Mouse (Mus musculus) urinary bladder, adult 2 months (tissue): ENCODE measurements around the gene Clip2. TPM values are rescaled to one million over a fixed set of nuclear protein-coding genes. Genes with fewer than 3 reads are reported as not detected.
A peak's percentile ranks its signal among the peaks of the same experiment; 100 is the strongest.

ENCODE experiments used
- DNase-seq: peaks from one replicate; pipeline ENCODE4 v3.0.0; 2022; ENCODE audit warnings: low spot score
- polyA plus RNA-seq: library from polyadenylated mRNA; depleted of rRNA; stranded (reverse); fragments of >200 nt; gene quantifications from 2 replicates; pipeline ENCODE4 v1.2.3, GENCODE M21; 2012; rRNA removed

Clip2 gene
- polyA plus RNA-seq: 11.1 and 15.6 TPM in 2 replicates

DNA sequence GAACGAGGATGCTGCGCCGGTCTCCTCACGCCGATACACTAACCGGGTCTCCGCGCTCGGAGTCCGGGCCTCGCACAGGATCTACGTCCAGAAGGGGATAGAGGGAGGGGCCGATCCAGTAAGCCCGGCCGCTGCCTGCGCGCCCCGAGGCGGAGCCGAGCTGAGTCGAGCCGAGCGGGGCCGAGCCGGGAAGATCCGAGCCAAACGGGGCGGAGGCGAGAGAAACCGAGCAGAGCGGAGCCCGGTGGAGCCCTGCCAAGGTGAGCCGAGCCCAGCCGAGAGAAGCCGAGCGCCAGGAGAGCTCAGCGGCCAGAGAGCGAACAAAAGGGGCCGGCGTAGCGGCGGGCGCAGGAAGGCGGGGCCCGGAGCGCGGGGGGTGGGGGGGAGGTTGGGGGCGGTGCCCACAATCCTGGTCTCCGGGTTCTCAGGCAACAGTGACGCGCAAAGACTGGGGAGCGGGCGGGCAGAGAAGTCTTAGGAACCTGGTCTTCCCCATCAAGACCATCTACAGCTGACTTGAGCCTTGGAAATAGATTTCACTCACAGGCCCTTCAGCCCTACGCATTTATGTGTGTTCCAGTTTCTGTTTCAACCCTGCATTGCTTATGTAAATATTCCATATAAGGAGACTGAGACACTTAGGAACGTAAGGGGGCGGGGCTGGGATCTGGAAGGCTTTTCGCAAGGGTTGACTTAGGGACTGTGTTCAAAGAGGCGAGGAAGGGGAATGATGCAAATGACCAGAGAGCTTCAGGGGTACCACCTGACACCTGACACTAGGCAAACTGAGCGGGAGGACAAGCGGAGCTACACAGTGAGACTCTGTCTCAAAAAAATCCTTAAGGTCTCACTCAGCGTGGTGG lies at the start of gene Clip2:
Gene Clip2, minus strand, starts transcription at position 325 of the 863 bp plus-strand sequence.
- DNase-seq: peak; percentile 97

DNA sequence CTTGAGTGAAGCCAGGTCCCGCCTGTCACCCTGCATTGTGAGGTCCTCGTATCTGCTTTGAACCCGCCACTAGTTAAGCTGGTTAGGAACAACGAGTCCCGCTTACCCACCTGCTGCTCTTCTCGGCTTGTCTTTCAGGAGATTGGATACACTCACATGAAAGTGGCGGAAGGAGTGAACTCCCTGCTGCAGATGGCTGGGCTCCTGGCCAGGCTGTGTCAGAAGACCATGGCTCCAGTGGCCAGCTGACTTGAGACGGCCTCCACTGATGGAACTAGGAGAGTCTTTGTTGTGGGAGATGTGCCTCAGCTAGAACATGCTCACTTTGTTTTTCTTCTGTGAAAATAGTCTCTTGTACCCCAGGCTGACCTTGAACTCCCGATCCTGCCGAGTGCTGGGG lies 45.5 kb upstream of the Clip2 start:
- no peak for DNase-seq

DNA sequence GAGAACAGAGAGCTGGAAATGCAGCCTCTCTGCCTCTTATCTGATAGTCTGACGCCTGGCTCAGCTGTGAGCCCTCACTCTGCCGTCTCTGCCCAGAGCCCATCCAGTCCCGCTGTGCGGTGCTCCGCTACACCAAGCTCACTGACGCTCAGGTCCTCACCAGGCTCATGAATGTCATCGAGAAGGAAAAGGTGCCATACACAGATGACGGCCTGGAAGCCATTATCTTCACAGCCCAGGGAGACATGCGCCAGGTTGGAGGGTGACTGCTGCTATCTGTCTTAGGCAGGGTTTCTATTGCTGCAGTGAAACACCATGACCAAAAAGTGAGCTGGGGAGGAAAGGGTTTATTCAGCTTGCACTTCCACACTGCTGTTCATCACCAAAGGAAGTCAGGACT lies 40.9 kb upstream of the Clip2 start:
- no peak for DNase-seq

DNA sequence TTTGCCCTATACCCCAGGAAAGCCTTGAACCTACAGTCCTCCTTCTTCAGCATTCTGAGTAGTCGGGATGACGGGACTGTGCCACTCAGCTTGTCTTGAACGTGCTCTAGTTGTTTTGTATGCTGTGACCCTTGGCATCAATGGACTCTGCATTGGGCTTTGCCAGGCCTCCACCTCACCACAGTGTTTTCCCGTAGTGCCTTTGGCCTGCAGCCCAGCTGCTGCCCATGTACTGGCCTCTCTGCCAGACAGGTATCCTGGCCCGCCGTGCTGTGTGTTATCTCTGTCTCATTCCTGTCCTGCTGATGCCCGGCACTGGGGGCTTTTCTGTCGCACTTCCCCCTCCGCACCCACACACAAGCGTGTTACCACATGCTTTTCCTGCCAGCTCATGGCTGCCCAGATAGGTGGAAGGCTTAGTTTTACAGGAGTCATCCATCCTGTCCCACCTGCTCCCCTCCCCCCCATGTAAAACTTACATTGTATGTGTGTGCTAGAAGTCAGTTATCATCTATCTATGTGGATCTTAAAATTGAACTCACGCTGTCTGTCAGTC lies 39.9 kb upstream of the Clip2 start:
- no peak for DNase-seq

- no peak for DNase-seq
Measured at GRCm38 (mm10) chr5:134589900-134590299, 37.7 kb upstream of the Clip2 start.

DNA sequence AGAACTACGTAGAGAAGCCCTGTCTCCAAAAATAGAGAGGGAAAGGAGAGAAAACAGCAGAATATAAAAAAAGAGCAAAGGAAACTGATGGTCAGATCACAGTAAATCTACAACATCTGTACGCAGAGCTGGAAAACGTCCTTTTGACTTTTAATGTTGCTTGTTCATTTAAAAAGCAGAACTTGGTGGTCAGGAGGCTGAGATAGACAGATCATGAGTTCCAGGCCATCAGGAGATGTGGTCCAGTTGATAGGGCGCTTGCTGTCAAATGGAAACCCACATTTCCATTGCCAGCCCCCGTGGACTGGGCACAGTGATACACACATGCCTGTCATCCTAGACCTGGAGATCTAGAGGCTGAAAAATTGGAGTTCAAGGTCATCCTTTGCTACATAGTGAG lies 32.6 kb upstream of the Clip2 start:
- no peak for DNase-seq

- no peak for DNase-seq
Measured at GRCm38 (mm10) chr5:134583884-134584213, 31.6 kb upstream of the Clip2 start.

GRCm38 (mm10) chr5:134583006-134583883 lies 31.0 kb upstream of the Clip2 start:
- no peak for DNase-seq

DNA sequence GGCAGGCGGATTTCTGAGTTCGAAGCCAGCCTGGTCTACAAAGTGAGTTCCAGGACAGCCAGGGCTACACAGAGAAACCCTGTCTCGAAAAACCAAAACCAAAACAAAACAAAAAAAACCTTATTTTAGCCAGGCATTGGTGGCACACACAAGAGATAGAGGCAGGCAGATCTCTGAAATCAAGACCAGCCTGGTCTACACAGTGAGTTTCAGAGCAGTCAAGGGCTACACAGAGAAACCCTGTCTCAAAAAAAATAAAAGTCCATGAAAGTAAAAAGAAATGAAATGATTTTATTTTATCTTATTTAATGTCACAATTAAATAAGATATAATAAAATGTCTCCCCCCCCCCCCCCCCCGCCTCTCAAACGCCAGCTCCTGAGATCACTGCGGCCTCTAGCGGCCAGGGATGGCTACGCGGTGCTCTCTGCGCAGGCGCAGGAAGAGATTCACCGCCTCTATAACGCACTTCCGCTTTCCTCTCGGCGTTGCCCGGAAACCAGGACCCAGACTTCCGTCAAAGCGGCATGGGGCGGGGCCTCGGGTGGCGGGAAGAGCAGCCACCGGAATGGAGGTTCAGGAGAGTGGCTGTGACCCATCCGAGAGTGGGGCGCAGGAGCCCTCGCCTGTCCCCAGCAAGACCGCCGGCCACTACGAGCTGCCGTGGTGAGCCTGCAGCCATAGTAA lies 30.1 kb upstream of the Clip2 start:
- DNase-seq: peak; percentile 84

- DNase-seq: no peak
Measured at GRCm38 (mm10) chr5:134581146-134581545, 28.9 kb upstream of the Clip2 start, which contains the start of gene Rfc2. Gene Rfc2 (plus strand): TSS chr5:134581366.

DNA sequence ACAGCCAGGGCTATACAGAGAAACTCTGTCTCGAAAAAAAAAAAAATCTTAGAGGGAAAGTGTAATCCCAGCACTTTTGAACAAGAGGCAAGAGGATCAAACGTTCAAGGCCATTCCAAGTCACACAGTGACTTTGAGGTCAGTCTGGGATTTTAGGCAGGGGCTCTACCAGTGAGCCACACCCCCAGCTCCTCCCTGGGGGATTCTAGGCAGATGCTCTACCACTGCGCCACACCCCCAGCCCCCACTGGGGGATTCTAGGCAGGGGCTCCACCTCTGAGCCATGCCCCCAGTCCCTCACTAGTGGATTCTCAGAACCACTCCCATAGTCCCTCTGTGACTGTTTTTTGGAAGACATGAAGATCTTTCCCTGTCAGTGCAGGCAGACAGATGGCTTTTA lies 26.9 kb upstream of the Clip2 start:
- no peak for DNase-seq

DNA sequence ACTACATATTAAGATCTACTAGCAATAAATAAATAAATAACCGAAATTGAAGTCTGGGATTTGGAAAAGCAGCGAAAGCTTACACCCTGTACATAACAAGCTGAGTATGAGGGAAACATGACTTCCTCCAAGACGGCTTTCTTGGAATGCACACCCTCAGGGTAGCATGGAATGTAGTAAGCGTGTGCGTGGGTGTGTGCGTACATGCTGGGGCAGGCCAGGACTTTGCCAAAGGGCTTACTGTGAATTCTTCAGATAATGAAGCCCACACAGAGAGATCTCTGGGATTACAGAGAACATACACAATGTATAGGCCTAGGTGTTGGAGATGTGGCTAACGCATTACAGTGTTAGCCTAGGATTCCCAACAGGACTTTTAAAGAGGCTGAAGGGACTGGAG lies 25.3 kb upstream of the Clip2 start:
- no peak for DNase-seq

- no peak for DNase-seq
Measured at GRCm38 (mm10) chr5:134576517-134577220, 24.4 kb upstream of the Clip2 start.

- no peak for DNase-seq
Measured at GRCm38 (mm10) chr5:134575833-134576232, 23.6 kb upstream of the Clip2 start.

DNA sequence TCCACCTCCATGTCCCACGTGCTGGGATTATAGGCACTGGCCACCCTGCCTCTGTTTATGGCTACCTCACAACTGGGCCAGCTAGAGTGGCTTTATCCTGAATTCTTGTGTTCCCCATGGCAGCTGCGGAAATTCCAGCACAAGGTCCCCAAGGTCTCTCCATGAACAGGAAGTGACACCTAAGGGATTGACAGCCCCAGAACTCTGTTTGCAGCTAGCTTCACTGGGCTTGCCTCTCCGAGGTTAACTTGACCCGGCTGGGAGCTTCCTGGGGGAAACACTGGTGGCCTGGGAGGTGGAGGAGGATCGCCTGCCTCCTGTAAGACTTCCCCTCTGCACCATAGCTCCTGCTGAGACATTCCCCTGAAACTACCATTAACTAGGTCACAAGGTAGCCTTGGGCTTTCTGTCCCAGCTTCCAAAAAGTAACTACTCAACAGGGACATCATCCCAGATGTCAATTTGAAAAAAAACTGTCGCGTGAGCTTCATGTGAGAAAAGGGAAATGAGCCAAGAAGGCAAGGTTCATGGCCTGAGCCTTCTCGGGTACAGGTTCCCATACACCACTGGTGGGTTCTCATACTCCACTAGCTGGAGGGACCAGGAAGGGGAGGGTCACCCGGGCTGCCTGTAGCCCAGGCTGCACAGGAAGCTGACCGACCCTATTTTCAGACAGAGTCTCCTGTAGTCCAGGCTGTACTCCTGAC lies 20.4 kb upstream of the Clip2 start:
- no peak for DNase-seq

DNA sequence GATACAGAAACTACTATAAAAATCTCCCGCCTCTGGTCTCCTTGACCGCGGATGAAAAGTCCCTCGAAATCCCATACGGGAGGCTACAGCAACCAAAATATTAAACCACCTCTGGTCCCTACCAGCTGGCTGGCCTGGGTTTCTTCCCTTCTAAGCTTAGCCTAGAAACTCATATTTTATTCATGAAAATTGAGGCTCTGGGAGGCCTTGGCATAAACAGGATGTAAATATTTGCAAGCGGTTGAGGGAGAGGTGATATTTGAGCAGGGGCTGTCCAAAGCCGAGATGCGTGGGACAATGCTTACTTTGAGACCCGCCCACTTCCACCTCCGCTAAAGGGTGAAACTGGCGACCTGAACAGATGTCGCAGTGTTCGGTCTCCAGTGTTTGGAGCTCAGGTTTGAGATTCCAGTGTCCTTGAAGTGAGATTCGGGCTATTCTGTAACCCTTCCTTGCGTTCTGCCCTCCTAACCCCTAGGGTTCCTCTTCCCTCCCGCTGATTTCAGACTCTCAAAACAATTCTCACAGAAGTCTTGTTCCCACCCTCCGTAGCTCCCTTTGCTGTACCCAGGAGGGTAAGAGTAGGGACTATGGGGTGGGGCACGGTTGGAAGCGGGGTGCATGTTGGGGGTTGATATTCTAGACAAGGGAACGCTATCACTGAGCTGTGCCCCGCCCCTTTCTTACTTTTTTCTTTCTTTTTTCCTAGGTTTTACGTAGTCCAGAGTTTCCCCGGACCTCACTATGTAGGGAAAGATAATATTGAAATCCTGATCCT lies 19.7 kb upstream of the Clip2 start:
- DNase-seq: no peak

DNA sequence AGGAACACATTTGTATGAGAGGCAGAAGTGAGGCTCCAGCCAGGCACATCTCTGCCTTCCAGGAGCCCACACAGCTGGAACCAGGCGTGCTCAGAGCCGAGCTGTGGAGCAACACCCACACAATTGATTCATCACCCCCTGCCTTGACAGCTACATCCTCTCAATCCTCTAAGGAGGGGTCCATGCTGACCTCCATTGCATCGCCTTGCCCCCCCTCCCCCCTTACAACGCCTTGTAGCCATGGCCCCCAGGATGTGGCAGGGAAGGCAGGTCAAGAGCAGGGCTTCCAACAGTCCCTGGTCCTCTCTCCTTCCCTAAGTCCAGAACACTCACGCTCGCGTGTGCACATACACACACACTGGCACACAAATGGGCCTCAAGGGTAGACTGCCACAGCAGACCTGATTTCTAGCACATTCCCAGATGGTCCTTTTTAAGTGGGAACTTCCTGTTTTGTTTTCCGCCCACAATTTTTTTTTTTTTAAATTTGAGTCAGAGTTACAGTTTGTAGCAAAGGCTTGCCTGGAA lies 16.8 kb upstream of the Clip2 start:
- no peak for DNase-seq

GRCm38 (mm10) chr5:134568030-134568429 lies 15.8 kb upstream of the Clip2 start:
- DNase-seq: no peak

DNA sequence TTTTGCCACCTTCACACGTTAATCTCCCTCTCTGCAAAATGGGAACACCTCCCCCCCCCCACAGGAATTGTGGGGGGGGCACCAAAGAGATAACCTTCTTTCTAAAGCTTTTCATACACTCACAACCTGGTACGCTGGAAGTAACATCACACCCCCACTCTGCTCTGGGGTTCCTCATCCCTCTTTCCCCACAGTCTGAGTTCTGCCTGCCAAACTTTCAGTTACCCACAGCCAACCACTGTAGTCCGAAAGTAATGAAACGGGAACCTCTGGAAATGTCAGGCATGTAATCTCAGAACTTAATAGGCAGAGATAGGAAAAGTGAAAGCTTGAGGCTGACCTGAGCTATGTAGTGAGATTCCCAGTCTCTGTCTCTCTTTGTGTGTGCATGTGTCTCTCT lies 15.2 kb upstream of the Clip2 start:
- DNase-seq: no peak

GRCm38 (mm10) chr5:134565696-134566095 lies 13.5 kb upstream of the Clip2 start:
- DNase-seq: no peak
